In the genomic region with DNA sequence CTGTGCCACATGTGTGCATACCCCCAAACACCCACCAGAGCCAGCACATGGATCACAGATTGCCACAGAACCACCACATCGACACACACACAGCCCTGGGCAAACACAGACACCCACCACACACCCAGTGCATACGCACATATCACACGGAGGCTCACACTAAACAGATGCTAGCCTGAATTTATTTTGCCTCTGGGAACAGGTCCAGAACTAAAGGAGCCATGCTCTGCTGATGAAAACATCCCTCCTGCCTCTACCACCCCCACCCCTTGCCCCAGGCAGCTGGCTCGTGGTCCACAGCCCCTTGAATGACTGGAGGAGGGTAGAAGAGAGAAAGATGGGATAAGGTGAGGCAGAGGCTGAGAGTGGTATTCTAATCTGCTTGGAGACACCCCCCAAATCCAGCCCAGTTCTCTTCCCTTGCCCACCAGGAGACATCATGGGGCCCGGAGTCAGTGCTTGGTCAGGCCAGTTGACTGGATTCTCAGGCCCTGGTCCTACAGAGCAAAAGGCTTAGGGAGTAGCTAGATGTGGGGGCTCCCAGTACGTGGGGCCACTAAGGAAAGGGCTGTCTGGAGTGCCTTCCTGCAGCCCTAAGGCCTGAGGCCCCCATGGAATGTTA, we compare ENCODE assay signal across 8 mouse cellular contexts. TPM values are rescaled to one million over a fixed set of nuclear protein-coding genes. Genes with fewer than 3 reads are reported as not detected.
A peak's percentile ranks its signal among the peaks of the same experiment; 100 is the strongest.
DNase-seq lines count a peak whose midpoint lies in the region; ATAC-seq and TF ChIP-seq lines count a peak whose summit lies in the region.

No protein-coding gene starts in this region.

- H3K4me2 ChIP-seq in lung, embryonic 16.5 days (ENCODE audit: low read depth, low read length): peak overlapping the region; percentile 69
- H3K4me2 ChIP-seq in forebrain, embryonic 13.5 days: peak overlapping the region; percentile 77; the same call in 1 of the 2 replicates

- no peak for DNase-seq in lung, postnatal 10 days
- peak in 1 of 2 experiments; percentile 55 for DNase-seq in left cerebral cortex, adult 2 months (ENCODE audit: extremely low spot score in 1 of 2, low spot score in 2 of 2)
- no peak for DNase-seq in cerebellum, postnatal 14 days
- no peak for DNase-seq in urinary bladder, adult 2 months (ENCODE audit: low spot score)
- no peak for DNase-seq in layer of hippocampus, postnatal 36 days

- 38% methylated on average over 6 of the region's 6 CpGs for WGBS in lung, embryonic 16.5 days
- WGBS in forebrain, embryonic 13.5 days: 50% methylated on average over 6 of the region's 6 CpGs
- 46% methylated on average over 6 of the region's 6 CpGs for WGBS in olfactory bulb, adult 2 months

- no peaks in the 10 kb centered on the region for H3K9me3 ChIP-seq in lung, embryonic 16.5 days (ENCODE audit: control insufficient read depth, low read length)
- no peaks in the 10 kb centered on the region for H3K9me3 ChIP-seq in forebrain, embryonic 13.5 days (replicated peaks)

- H3K4me1 ChIP-seq in lung, embryonic 16.5 days (replicated peaks; ENCODE audit: control insufficient read depth, insufficient read depth, low read length): peaks cover 69% of the 10 kb centered on the region
- peaks cover 72% of the 10 kb centered on the region for H3K4me1 ChIP-seq in forebrain, embryonic 13.5 days
- peaks cover 64% of the 10 kb centered on the region for H3K4me1 ChIP-seq in olfactory bulb, adult 2 months (ENCODE audit: control insufficient read depth, insufficient read depth, low read length)

- TF ChIP-seq POLR2A in olfactory bulb, adult 2 months (IDR thresholded peaks at IDR 0.05; ENCODE audit: insufficient read depth, low read depth, low read length): no peak

- peak overlapping the region; percentile 17 for H3K4me3 ChIP-seq in lung, embryonic 16.5 days (ENCODE audit: low read length)
- no peak overlapping the region for H3K4me3 ChIP-seq in forebrain, embryonic 13.5 days
- peak overlapping the region; percentile 19 for H3K4me3 ChIP-seq in left cerebral cortex, adult 2 months
- H3K4me3 ChIP-seq in olfactory bulb, adult 2 months (ENCODE audit: insufficient read depth, low read depth, low read length): no peak overlapping the region

- ATAC-seq in lung, embryonic 16.5 days (ENCODE audit: low read depth): no peak
- ATAC-seq in forebrain, embryonic 13.5 days: no peak

- no peaks in the 10 kb centered on the region for H3K27me3 ChIP-seq in lung, embryonic 16.5 days (ENCODE audit: control insufficient read depth, insufficient read depth, low read depth, low read length)
- H3K27me3 ChIP-seq in forebrain, embryonic 13.5 days: peaks cover 11% of the 10 kb centered on the region

- peak overlapping the region; percentile 78 for H3K27ac ChIP-seq in lung, embryonic 16.5 days (ENCODE audit: low read length)
- no peak overlapping the region; the same call in 1 of the 2 replicates for H3K27ac ChIP-seq in forebrain, embryonic 13.5 days
- H3K27ac ChIP-seq in left cerebral cortex, adult 2 months: peak overlapping the region; percentile 84
- H3K27ac ChIP-seq in olfactory bulb, adult 2 months (ENCODE audit: insufficient read depth, low read depth, low read length): 0 out of 2 replicates have a peak overlapping the region, but pooled peaks have one; percentile 16

- TF ChIP-seq CTCF in left cerebral cortex, adult 2 months (IDR thresholded peaks at IDR 0.05): no peak
- TF ChIP-seq CTCF in olfactory bulb, adult 2 months (IDR thresholded peaks at IDR 0.05; ENCODE audit: insufficient read depth, low read depth, low read length): no peak

- peak overlapping the region; percentile 44 for H3K9ac ChIP-seq in lung, embryonic 16.5 days (ENCODE audit: low read length)
- H3K9ac ChIP-seq in forebrain, embryonic 13.5 days: peak overlapping the region; percentile 34; the same call in 1 of the 2 replicates

- H3K36me3 ChIP-seq in lung, embryonic 16.5 days (ENCODE audit: control insufficient read depth, insufficient read depth, low read length): 0 out of 2 replicates have a peak, but pooled peaks cover 2% of the 10 kb centered on the region
- H3K36me3 ChIP-seq in forebrain, embryonic 13.5 days (ENCODE audit: poor library complexity, severe bottlenecking): 0 out of 2 replicates have a peak, but pooled peaks cover 5% of the 10 kb centered on the region

- intact Hi-C loops in left cerebral cortex, adult 2 months (cut with DNase I): no loop called here

RNA-seq across cellular contexts. Expression of gene Hdac7, which starts 16.0 kb away (rescaled TPM):
- 44.2 and 48.5 TPM in 2 replicates for polyA plus RNA-seq in lung, embryonic 16.5 days (2015; fragmentation: Nextera tagmentation; extraction: Ambion mirVana)
- 20.3 and 23.3 TPM in 2 replicates for polyA plus RNA-seq in forebrain, embryonic 13.5 days (2015; fragmentation: Nextera tagmentation; extraction: Ambion mirVana)
- total RNA-seq in left cerebral cortex, adult 2 months (2021): 10 to 100 TPM; 38.4 to 41.6 TPM
- 147 TPM in 1 of 2 replicates, not detected in the other for polyA plus RNA-seq in olfactory bulb, adult 2 months (2012; ENCODE audit: insufficient read depth, insufficient read length, low replicate concordance, missing spikeins)
- 45.3 and 45.8 TPM in 2 replicates for polyA plus RNA-seq in urinary bladder, adult 2 months (2012; rRNA removed)
- total RNA-seq in layer of hippocampus, postnatal 36 days (2021): 10 to 100 TPM; 21.3 to 25.0 TPM

RNA-seq across cellular contexts. Expression of gene Slc48a1, which starts 50.0 kb away (rescaled TPM):
- polyA plus RNA-seq in lung, embryonic 16.5 days (2015; fragmentation: Nextera tagmentation; extraction: Ambion mirVana): 46.8 and 49.5 TPM in 2 replicates
- polyA plus RNA-seq in forebrain, embryonic 13.5 days (2015; fragmentation: Nextera tagmentation; extraction: Ambion mirVana): 44.1 and 45.2 TPM in 2 replicates
- 100 to 1,000 TPM; 157 to 161 TPM for total RNA-seq in left cerebral cortex, adult 2 months (2021)
- polyA plus RNA-seq in olfactory bulb, adult 2 months (2012; ENCODE audit: insufficient read depth, insufficient read length, low replicate concordance, missing spikeins): not detected in 2 replicates
- 72.4 and 91.1 TPM in 2 replicates for polyA plus RNA-seq in urinary bladder, adult 2 months (2012; rRNA removed)
- total RNA-seq in layer of hippocampus, postnatal 36 days (2021): 100 to 1,000 TPM; 133 to 137 TPM

Comparison
In these comparisons a context has a peak if more than half of its experiments do, and no peak if none do; other contexts are left out.
1. H3K4me3 ChIP-seq: peak in lung, embryonic 16.5 days (single experiment) and left cerebral cortex, adult 2 months (single experiment); none in forebrain, embryonic 13.5 days (single experiment) and olfactory bulb, adult 2 months (single experiment).